Mouse (Mus musculus) embryonic facial prominence, embryonic 14.5 days (tissue): ENCODE measurements around the gene Kat6b. TPM values are rescaled to one million over a fixed set of nuclear protein-coding genes. Genes with fewer than 3 reads are reported as not detected.

Experiments
- polyA plus RNA-seq: library from polyadenylated mRNA; unstranded; fragments of >200 nt; fragmentation: Nextera tagmentation; extraction: Ambion mirVana; gene quantifications from 2 replicates; pipeline ENCODE4 v1.2.1, GENCODE M21; 2014

Kat6b gene
- polyA plus RNA-seq, 1 experiment from 2014 or later: 18.0 TPM

Other genes starting within 250 kb of the Kat6b start
- 0.55 and 0.95 TPM in 2 replicates for gene Dupd1, start 233.1 kb downstream of the Kat6b start, polyA plus RNA-seq